Mouse (Mus musculus) natural killer cell, adult 2 months (primary cell): ENCODE results near the gene Cisd3.
"Not testable (repeated sequence)": the region's sequence is repeated elsewhere in the genome, so short reads cannot be mapped to it uniquely, and the experiment has no call there.

Source experiments
- DNase-seq, 2 experiments: peaks; one replicate each; pipeline ENCODE4 v3.0.0; 2022; ENCODE audit warnings: low spot score in 2 of 2

Gene Cisd3

GRCm38 (mm10) chr11:97685613-97686321 lies at the start of gene Cisd3:
Gene Cisd3 (plus strand): TSS chr11:97685826.
- peak; percentile 87 for DNase-seq

GRCm38 (mm10) chr11:97641668-97642067 lies 44.0 kb upstream of the Cisd3 start:
- DNase-seq = no peak

GRCm38 (mm10) chr11:97642746-97643145 lies 42.9 kb upstream of the Cisd3 start:
- no peak for DNase-seq

GRCm38 (mm10) chr11:97643380-97644055 lies 42.1 kb upstream of the Cisd3 start:
- no peak for DNase-seq

GRCm38 (mm10) chr11:97644834-97645233 lies 40.8 kb upstream of the Cisd3 start:
- DNase-seq = peak; percentile 55 to 75

- not testable (repeated sequence) for DNase-seq
Measured at GRCm38 (mm10) chr11:97648541-97648940, 37.1 kb upstream of the Cisd3 start.

GRCm38 (mm10) chr11:97650341-97650740 lies 35.3 kb upstream of the Cisd3 start:
- DNase-seq = no peak

- not testable (repeated sequence) for DNase-seq
Measured at GRCm38 (mm10) chr11:97653376-97653775, 32.2 kb upstream of the Cisd3 start.

GRCm38 (mm10) chr11:97654210-97654609 lies 31.4 kb upstream of the Cisd3 start:
- DNase-seq = no peak

- no peak for DNase-seq
Measured at GRCm38 (mm10) chr11:97656269-97656971, 29.2 kb upstream of the Cisd3 start.

GRCm38 (mm10) chr11:97657184-97657945 lies 28.3 kb upstream of the Cisd3 start:
- DNase-seq = no peak

- not testable (repeated sequence) for DNase-seq
Measured at GRCm38 (mm10) chr11:97657967-97658366, 27.7 kb upstream of the Cisd3 start.

GRCm38 (mm10) chr11:97658751-97659266 lies 26.8 kb upstream of the Cisd3 start:
- DNase-seq = no peak

GRCm38 (mm10) chr11:97659267-97659989 lies 26.2 kb upstream of the Cisd3 start:
- peak; percentile 80 to 86 for DNase-seq

- peak; percentile 62 to 73 for DNase-seq
Measured at GRCm38 (mm10) chr11:97659990-97660714, 25.5 kb upstream of the Cisd3 start.

GRCm38 (mm10) chr11:97660734-97661647 lies 24.6 kb upstream of the Cisd3 start:
- DNase-seq = no peak

- DNase-seq = peak; percentile 35 to 58
Measured at GRCm38 (mm10) chr11:97661648-97662133, 23.9 kb upstream of the Cisd3 start.

- DNase-seq = peak; percentile 61 to 65
Measured at GRCm38 (mm10) chr11:97662207-97662892, 23.3 kb upstream of the Cisd3 start.
